Mouse (Mus musculus): ENCODE data around the gene Trim15. TPM values are rescaled to one million over a fixed set of nuclear protein-coding genes. Genes with fewer than 3 reads are reported as not detected.

The Trim15 gene
- total RNA-seq, 4 experiments from 2014 or later: not detected

GRCm38 (mm10) chr17:36830470-36830869, 36.5 kb downstream of the Trim15 start:
- no peak for DNase-seq (ENCODE audit: low spot score in 2 of 2)

GRCm38 (mm10) chr17:36828488-36828887, 38.5 kb downstream of the Trim15 start:
- DNase-seq (ENCODE audit: low spot score in 2 of 2): no peak

GRCm38 (mm10) chr17:36826002-36826401, 41.0 kb downstream of the Trim15 start:
- DNase-seq (ENCODE audit: low spot score in 2 of 2): peak; percentile 88

- no peak for DNase-seq (ENCODE audit: low spot score in 2 of 2)
Measured at GRCm38 (mm10) chr17:36825525-36825924, 41.5 kb downstream of the Trim15 start.

- DNase-seq (ENCODE audit: low spot score in 2 of 2): no peak
Measured at GRCm38 (mm10) chr17:36824005-36824404, 43.0 kb downstream of the Trim15 start.

- DNase-seq (ENCODE audit: low spot score in 2 of 2): no peak
Measured at GRCm38 (mm10) chr17:36811871-36812270, 55.1 kb downstream of the Trim15 start, which contains the start of gene H2-M10.6. Gene H2-M10.6, plus strand, starts transcription at chr17:36812171.

Other genes starting within 250 kb of the Trim15 start
- gene H2-M9, start 224.5 kb downstream of the Trim15 start, total RNA-seq (2022): not detected
- gene H2-M1, start 195.0 kb downstream of the Trim15 start, total RNA-seq (2022): not detected
- not detected for gene H2-M10.5, start 94.3 kb downstream of the Trim15 start, total RNA-seq (2022)
- not detected for gene H2-M10.6, start 55.0 kb downstream of the Trim15 start, total RNA-seq (2022)
- gene Trim26, start 30.1 kb downstream of the Trim15 start, total RNA-seq (2022): 10 to 100 TPM; 17.3 to 19.3 (median 18.6) TPM
- not detected for gene Trim10, start 2.4 kb upstream of the Trim15 start, total RNA-seq (2022)
- gene Trim40, start 22.9 kb upstream of the Trim15 start, total RNA-seq (2022): not detected
- gene Trim31, start 30.9 kb upstream of the Trim15 start, total RNA-seq (2022): not detected
- gene Rnf39, start 75.7 kb upstream of the Trim15 start, total RNA-seq (2022): 1 to 10 TPM in 1 of 4 experiments, under 1 TPM in 2, not detected in 1; 0.18 to 1.1 (median 0.75) TPM
- 10 to 100 TPM; 53.7 to 69.7 (median 62.4) TPM for gene Ppp1r11, start 84.5 kb upstream of the Trim15 start, total RNA-seq (2022)
- 10 to 100 TPM; 17.7 to 22.3 (median 20.0) TPM for gene Znrd1, start 91.3 kb upstream of the Trim15 start, total RNA-seq (2022)
- gene Znrd1as, start 91.4 kb upstream of the Trim15 start, total RNA-seq (2022): 10 to 100 TPM; 17.9 to 22.6 (median 20.6) TPM
- not detected for gene 2410137M14Rik, start 114.0 kb upstream of the Trim15 start, total RNA-seq (2022)
- gene H2-M5, start 122.3 kb upstream of the Trim15 start, total RNA-seq (2022): not detected
- under 1 TPM in 3 of 4 experiments, not detected in 1; 0.12 to 0.38 (median 0.27) TPM for gene Zfp57, start 134.0 kb upstream of the Trim15 start, total RNA-seq (2022)
- gene Mog, start 156.2 kb upstream of the Trim15 start, total RNA-seq (2022): not detected
- gene Gabbr1, start 178.8 kb upstream of the Trim15 start, total RNA-seq (2022): 1 to 10 TPM; 3.1 to 6.8 (median 6.4) TPM
- not detected for gene Olfr90, start 221.3 kb upstream of the Trim15 start, total RNA-seq (2022)
- not detected for gene Olfr91, start 231.1 kb upstream of the Trim15 start, total RNA-seq (2022)

All from gastrocnemius, adult 8-10 months (tissue).